Mouse (Mus musculus) liver, embryonic 16.5 days (tissue): ENCODE data around the gene Lamc3. TPM values are rescaled to one million over a fixed set of nuclear protein-coding genes. Genes with fewer than 3 reads are reported as not detected.

Source experiments
- ATAC-seq: fragments of 200-750 bp; cut with Nextera tagmentation; 2 replicates; pipeline ENCODE4 v1.8.0; 2017; ENCODE audit warnings: low read depth, mild to moderate bottlenecking, moderate number of reproducible peaks, moderate library complexity
- H3K27ac ChIP-seq: fragments of 300-500 bp; sonication (generic); 2 replicates; pipeline ENCODE4 v1.5.1; 2014; ENCODE audit warnings: mild to moderate bottlenecking, low read length
- H3K27me3 ChIP-seq: fragments of 300-500 bp; sonication (generic); 2 replicates; pipeline ENCODE4 v1.6.1; 2014; ENCODE audit warnings: low read depth, low read length, mixed read lengths; ENCODE audit not compliant: control insufficient read depth, insufficient read depth
- H3K36me3 ChIP-seq: fragments of 300-500 bp; sonication (generic); 2 replicates; pipeline ENCODE4 v1.6.1; 2014; ENCODE audit warnings: mild to moderate bottlenecking; ENCODE audit not compliant: control insufficient read depth, insufficient read depth
- H3K4me1 ChIP-seq: fragments of 300-500 bp; sonication (generic); 2 replicates; pipeline ENCODE4 v1.6.1; 2014; ENCODE audit warnings: low read depth, low read length, mixed read lengths; ENCODE audit not compliant: control insufficient read depth
- H3K4me2 ChIP-seq: fragments of 300-500 bp; sonication (generic); 2 replicates; pipeline ENCODE4 v1.6.1; 2014; ENCODE audit warnings: low read depth, low read length, mixed read lengths
- H3K4me3 ChIP-seq: fragments of 300-500 bp; sonication (generic); 2 replicates; pipeline ENCODE4 v1.5.1; 2014; ENCODE audit warnings: low read depth, mild to moderate bottlenecking, low read length
- H3K9ac ChIP-seq: fragments of 300-500 bp; sonication (generic); 2 replicates; pipeline ENCODE4 v1.6.1; 2014; ENCODE audit warnings: low read depth, low read length
- H3K9me3 ChIP-seq: fragments of 300-500 bp; sonication (generic); replicated peaks from 2 replicates; pipeline ENCODE4 v1.6.1; 2016; ENCODE audit warnings: low read length; ENCODE audit not compliant: control insufficient read depth
- WGBS: fragments of 180-500 bp; shearing (Covaris S2); extraction: QIAGEN DNeasy Blood & Tissue Kit; methylation state at CpG from one replicate; pipeline ENCODE4 v1.1.7; 2014; ENCODE audit not compliant: insufficient replicate concordance; 5-methylcytosine and 5-hydroxymethylcytosine counted together
- polyA plus RNA-seq: library from polyadenylated mRNA; unstranded; fragments of >200 nt; fragmentation: Nextera tagmentation; extraction: Ambion mirVana; gene quantifications from 2 replicates; pipeline ENCODE4 v1.2.1, GENCODE M21; 2015

The Lamc3 gene
- polyA plus RNA-seq, 1 experiment from 2014 or later: 0.15 TPM

GRCm38 (mm10) chr2:31868538-31869164, 18.4 kb upstream of the Lamc3 start:
- ATAC-seq: peak; percentile 72
- 47% methylated on average over 10 of the region's 10 CpGs for WGBS
- no peaks in the 10 kb centered on the region for H3K27me3 ChIP-seq
- no peak overlapping the region for H3K4me2 ChIP-seq
- H3K9me3 ChIP-seq: no peaks in the 10 kb centered on the region; the same call in 1 of the 2 replicates
- H3K36me3 ChIP-seq: no peaks in the 10 kb centered on the region
- H3K4me1 ChIP-seq: no peaks in the 10 kb centered on the region
- no peak overlapping the region for H3K4me3 ChIP-seq
- no peak overlapping the region for H3K9ac ChIP-seq
- H3K27ac ChIP-seq: no peak overlapping the region

DNA sequence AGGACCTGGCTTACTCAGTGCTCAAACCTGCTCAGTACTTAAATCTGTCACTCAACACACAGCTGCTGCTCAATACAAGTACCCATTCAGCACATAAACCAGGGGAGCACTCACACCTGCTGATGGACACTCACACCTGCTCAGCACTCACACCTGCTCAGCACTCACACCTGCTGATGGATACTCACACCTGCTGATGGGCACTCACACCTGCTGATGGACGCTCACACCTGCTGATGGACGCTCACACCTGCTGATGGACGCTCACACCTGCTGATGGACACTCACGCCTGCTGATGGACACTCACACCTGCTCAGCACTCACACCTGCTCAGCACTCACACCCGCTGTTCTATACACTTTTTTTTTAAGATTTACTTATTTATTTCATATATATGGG, 17.4 kb upstream of the Lamc3 start:
- no peaks in the 10 kb centered on the region for H3K27me3 ChIP-seq
- no peaks in the 10 kb centered on the region; the same call in 1 of the 2 replicates for H3K9me3 ChIP-seq
- H3K27ac ChIP-seq: no peak overlapping the region
- no peak overlapping the region for H3K9ac ChIP-seq
- H3K36me3 ChIP-seq: no peaks in the 10 kb centered on the region
- 53% methylated on average over 5 of the region's 5 CpGs for WGBS
- no peaks in the 10 kb centered on the region for H3K4me1 ChIP-seq
- no peak for ATAC-seq
- no peak overlapping the region for H3K4me2 ChIP-seq
- no peak overlapping the region for H3K4me3 ChIP-seq

DNA sequence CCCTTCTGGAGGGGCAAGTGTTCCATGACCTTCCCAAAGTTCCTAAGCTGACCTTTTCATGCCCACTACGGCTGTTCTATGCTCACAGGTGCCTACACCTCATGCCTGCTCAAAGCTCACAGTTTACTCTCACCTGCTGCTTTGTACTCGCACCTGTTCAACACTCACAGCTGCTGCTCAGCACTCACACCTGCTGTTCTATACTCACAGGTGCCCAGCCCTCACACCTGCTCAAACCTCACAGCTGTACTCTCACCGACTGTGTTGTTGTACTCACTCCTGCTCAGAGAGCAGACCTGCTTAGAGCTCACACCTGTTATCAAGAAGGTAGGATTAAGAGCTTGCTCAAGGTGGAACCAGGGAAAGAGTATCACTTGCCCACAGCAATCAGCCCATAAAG, 16.4 kb upstream of the Lamc3 start:
- Histone ChIP-seq H3K4me2 (no peak overlapping the region), H3K36me3 (no peaks in the 10 kb centered on the region), H3K27me3 (no peaks in the 10 kb centered on the region), H3K9ac (no peak overlapping the region), H3K4me3 (no peak overlapping the region), H3K9me3 (no peaks in the 10 kb centered on the region; the same call in 1 of the 2 replicates), H3K4me1 (no peaks in the 10 kb centered on the region), H3K27ac (no peak overlapping the region)
- no peak for ATAC-seq
- 43% methylated on average over 3 of the region's 3 CpGs for WGBS

GRCm38 (mm10) chr2:31874290-31874855, 12.7 kb upstream of the Lamc3 start:
- H3K4me3 ChIP-seq: no peak overlapping the region
- H3K4me1 ChIP-seq: no peaks in the 10 kb centered on the region
- no peaks in the 10 kb centered on the region; the same call in 1 of the 2 replicates for H3K9me3 ChIP-seq
- H3K27me3 ChIP-seq: no peaks in the 10 kb centered on the region; the same call in 1 of the 2 replicates
- no peak overlapping the region for H3K27ac ChIP-seq
- H3K4me2 ChIP-seq: no peak overlapping the region
- 73% methylated on average over 22 of the region's 26 CpGs for WGBS
- no peaks in the 10 kb centered on the region for H3K36me3 ChIP-seq
- H3K9ac ChIP-seq: no peak overlapping the region
- ATAC-seq: no peak

- Histone ChIP-seq H3K9me3 (no peaks in the 10 kb centered on the region; the same call in 1 of the 2 replicates), H3K4me2 (no peak overlapping the region), H3K36me3 (no peaks in the 10 kb centered on the region), H3K27ac (no peak overlapping the region), H3K4me3 (no peak overlapping the region), H3K27me3 (peaks cover 3% of the 10 kb centered on the region), H3K9ac (no peak overlapping the region), H3K4me1 (no peaks in the 10 kb centered on the region)
- WGBS: 35% methylated on average over 12 of the region's 12 CpGs
- ATAC-seq: no peak
These were observed 10.6 kb upstream of the Lamc3 start for GRCm38 (mm10) chr2:31876446-31876845.

DNA sequence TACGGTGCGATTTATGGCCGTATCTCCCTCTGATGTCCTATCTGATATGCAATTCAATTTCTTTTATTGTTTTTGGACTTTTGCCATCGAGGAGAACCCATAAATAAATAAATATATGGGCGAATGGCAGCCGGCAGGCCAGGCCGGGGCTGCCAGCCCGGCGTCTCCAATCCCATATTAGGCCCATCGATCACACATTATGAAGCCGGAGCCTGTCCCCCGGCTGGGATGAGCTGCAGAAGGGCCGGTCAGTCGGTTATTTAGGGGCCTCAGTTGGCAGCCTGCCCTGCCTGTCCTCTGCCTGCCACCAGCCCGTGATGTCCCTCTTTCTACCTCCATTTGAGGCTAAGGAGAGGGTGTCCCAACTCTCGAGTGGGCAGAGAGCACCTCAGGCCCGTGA, 8.5 kb upstream of the Lamc3 start:
- Histone ChIP-seq H3K4me1 (no peaks in the 10 kb centered on the region), H3K27me3 (peaks cover 7% of the 10 kb centered on the region), H3K9me3 (no peaks in the 10 kb centered on the region), H3K4me3 (no peak overlapping the region), H3K4me2 (no peak overlapping the region), H3K9ac (no peak overlapping the region), H3K27ac (no peak overlapping the region), H3K36me3 (no peaks in the 10 kb centered on the region)
- no peak for ATAC-seq
- WGBS: 68% methylated on average over 17 of the region's 17 CpGs

DNA sequence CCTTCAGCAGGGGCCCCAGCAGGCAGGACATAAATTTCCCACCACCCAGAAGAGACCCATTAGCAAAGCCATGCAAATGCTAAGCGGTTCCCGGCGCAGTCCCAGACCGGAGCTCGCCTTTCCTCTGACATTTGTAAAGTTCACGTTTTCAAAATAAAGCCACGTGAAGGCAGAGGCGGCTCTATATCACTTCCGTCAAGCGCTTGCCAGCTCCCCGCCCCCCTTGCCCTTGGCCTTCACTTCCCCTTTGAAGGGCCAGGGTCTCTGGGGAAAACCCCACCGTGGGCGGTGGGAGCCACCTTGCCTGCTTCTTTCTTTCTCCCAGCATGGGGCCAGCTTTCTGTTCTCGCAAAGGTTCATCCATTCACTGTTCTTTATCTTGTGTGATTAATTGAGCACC, 6.2 kb upstream of the Lamc3 start:
- ATAC-seq: no peak
- no peaks in the 10 kb centered on the region for H3K9me3 ChIP-seq
- H3K4me2 ChIP-seq: no peak overlapping the region
- 7% methylated on average over 14 of the region's 14 CpGs for WGBS
- H3K27me3 ChIP-seq: peaks cover 12% of the 10 kb centered on the region
- no peak overlapping the region for H3K27ac ChIP-seq
- H3K4me3 ChIP-seq: no peak overlapping the region
- H3K9ac ChIP-seq: no peak overlapping the region
- H3K36me3 ChIP-seq: no peaks in the 10 kb centered on the region
- no peaks in the 10 kb centered on the region for H3K4me1 ChIP-seq

- H3K27ac ChIP-seq: no peak overlapping the region
- ATAC-seq: no peak
- H3K4me2 ChIP-seq: no peak overlapping the region
- H3K36me3 ChIP-seq: no peaks in the 10 kb centered on the region
- no peaks in the 10 kb centered on the region for H3K4me1 ChIP-seq
- H3K27me3 ChIP-seq: peaks cover 33% of the 10 kb centered on the region
- H3K9me3 ChIP-seq: no peaks in the 10 kb centered on the region
- 43% methylated on average over 4 of the region's 4 CpGs for WGBS
- H3K4me3 ChIP-seq: no peak overlapping the region
- no peak overlapping the region for H3K9ac ChIP-seq
These were observed 4.0 kb upstream of the Lamc3 start for GRCm38 (mm10) chr2:31883061-31883460.

GRCm38 (mm10) chr2:31884806-31885205, 2.3 kb upstream of the Lamc3 start:
- H3K36me3 ChIP-seq: no peaks in the 10 kb centered on the region
- H3K4me2 ChIP-seq: no peak overlapping the region
- H3K4me3 ChIP-seq: no peak overlapping the region
- H3K27ac ChIP-seq: no peak overlapping the region
- WGBS: 12% methylated on average over 6 of the region's 6 CpGs
- H3K9me3 ChIP-seq: no peaks in the 10 kb centered on the region
- H3K4me1 ChIP-seq: no peaks in the 10 kb centered on the region
- ATAC-seq: no peak
- no peak overlapping the region for H3K9ac ChIP-seq
- peaks cover 34% of the 10 kb centered on the region for H3K27me3 ChIP-seq
